Mouse (Mus musculus): ENCODE results near the gene Hbb-bt.
"Not testable (repeated sequence)": the region's sequence is repeated elsewhere in the genome, so short reads cannot be mapped to it uniquely, and the experiment has no call there.

Gene Hbb-bt

GRCm38 (mm10) chr7:103808120-103808519 is 5.7 kb downstream of the Hbb-bt start:
- not testable (repeated sequence) for DNase-seq

GRCm38 (mm10) chr7:103806856-103807255 is 6.9 kb downstream of the Hbb-bt start:
- no peak for DNase-seq

GRCm38 (mm10) chr7:103792669-103793388 is 21.0 kb downstream of the Hbb-bt start:
- no peak for DNase-seq

- DNase-seq = no peak
Measured at GRCm38 (mm10) chr7:103791721-103792120, 22.1 kb downstream of the Hbb-bt start, which contains the start of gene Olfr67. TSS of gene Olfr67 (minus strand) at chr7:103791821.

- DNase-seq = no peak
Measured at GRCm38 (mm10) chr7:103779598-103779997, 34.2 kb downstream of the Hbb-bt start, which contains the start of gene Olfr68. TSS of gene Olfr68 (minus strand) at chr7:103779698.

GRCm38 (mm10) chr7:103777652-103778051 is 36.1 kb downstream of the Hbb-bt start:
- not testable (repeated sequence) for DNase-seq

- DNase-seq = no peak
Measured at GRCm38 (mm10) chr7:103771494-103771893, 42.3 kb downstream of the Hbb-bt start, which contains the start of gene Olfr69. TSS of gene Olfr69 (minus strand) at chr7:103771594.

- DNase-seq = not testable (repeated sequence)
Measured at GRCm38 (mm10) chr7:103767687-103768086, 46.1 kb downstream of the Hbb-bt start.

Data from kidney, postnatal 14 days (tissue).